Mouse (Mus musculus): ENCODE data around the gene St6galnac1.
"Not testable (repeated sequence)": the region's sequence is repeated elsewhere in the genome, so short reads cannot be mapped to it uniquely, and the experiment has no call there.

St6galnac1 gene

GRCm38 (mm10) chr11:116807116-116807515, 31.8 kb upstream of the St6galnac1 start:
- no peak for DNase-seq

- DNase-seq = no peak
Observed at GRCm38 (mm10) chr11:116806136-116807071, 31.1 kb upstream of the St6galnac1 start.

- DNase-seq = no peak
Observed at GRCm38 (mm10) chr11:116802709-116803108, 27.4 kb upstream of the St6galnac1 start.

GRCm38 (mm10) chr11:116801106-116801505, 25.8 kb upstream of the St6galnac1 start:
- DNase-seq = no peak

GRCm38 (mm10) chr11:116799364-116799763, 24.1 kb upstream of the St6galnac1 start:
- DNase-seq = no peak

GRCm38 (mm10) chr11:116784221-116784620, 8.9 kb upstream of the St6galnac1 start:
- no peak for DNase-seq

- DNase-seq = peak; percentile 66 to 79
Observed at GRCm38 (mm10) chr11:116782737-116783145, 7.4 kb upstream of the St6galnac1 start.

- no peak for DNase-seq
Observed at GRCm38 (mm10) chr11:116773205-116773604, 2.1 kb downstream of the St6galnac1 start.

- no peak for DNase-seq
Observed at GRCm38 (mm10) chr11:116769873-116770272, 5.4 kb downstream of the St6galnac1 start.

GRCm38 (mm10) chr11:116764946-116765345, 10.4 kb downstream of the St6galnac1 start:
- no peak for DNase-seq

GRCm38 (mm10) chr11:116764346-116764745, 11.0 kb downstream of the St6galnac1 start:
- no peak for DNase-seq

GRCm38 (mm10) chr11:116755191-116755590, 20.1 kb downstream of the St6galnac1 start:
- DNase-seq = no peak

GRCm38 (mm10) chr11:116753674-116754470, 21.4 kb downstream of the St6galnac1 start:
- no peak for DNase-seq

GRCm38 (mm10) chr11:116749733-116750132, 25.6 kb downstream of the St6galnac1 start:
- no peak for DNase-seq

- DNase-seq = not testable (repeated sequence)
Observed at GRCm38 (mm10) chr11:116748692-116749091, 26.6 kb downstream of the St6galnac1 start.

- not testable (repeated sequence) for DNase-seq
Observed at GRCm38 (mm10) chr11:116746822-116747221, 28.5 kb downstream of the St6galnac1 start.

- DNase-seq = not testable (repeated sequence)
Observed at GRCm38 (mm10) chr11:116745457-116745856, 29.9 kb downstream of the St6galnac1 start.

- no peak for DNase-seq
Observed at GRCm38 (mm10) chr11:116738411-116738810, 36.9 kb downstream of the St6galnac1 start.

GRCm38 (mm10) chr11:116732536-116732935, 42.8 kb downstream of the St6galnac1 start:
- no peak for DNase-seq

- DNase-seq = not testable (repeated sequence)
Observed at GRCm38 (mm10) chr11:116731060-116731580, 44.2 kb downstream of the St6galnac1 start.

GRCm38 (mm10) chr11:116729276-116730008, 45.9 kb downstream of the St6galnac1 start:
- no peak for DNase-seq

- no peak for DNase-seq
Observed at GRCm38 (mm10) chr11:116726156-116726555, 49.2 kb downstream of the St6galnac1 start.

All from thymus, postnatal 36 days (tissue).